Mouse (Mus musculus) midbrain, embryonic 14.5 days (tissue): ENCODE data around the gene Etfa. TPM values are rescaled to one million over a fixed set of nuclear protein-coding genes. Genes with fewer than 3 reads are reported as not detected.

Source experiments
- ATAC-seq: fragments of 200-750 bp; cut with Nextera tagmentation; 2 replicates; pipeline ENCODE4 v1.8.0; 2017; ENCODE audit warnings: moderate number of reproducible peaks, moderate library complexity; ENCODE audit not compliant: low FRiP score, low TSS enrichment
- DNase-seq: peaks from one replicate; pipeline ENCODE4 v3.0.0-alpha.2; 2015
- H3K27ac ChIP-seq: fragments of 300-500 bp; sonication (generic); replicated peaks from 2 replicates; pipeline ENCODE4 v1.5.1; 2014; ENCODE audit warnings: mild to moderate bottlenecking, low read depth, low read length, moderate library complexity
- H3K27me3 ChIP-seq: fragments of 300-500 bp; sonication (generic); 2 replicates; pipeline ENCODE4 v1.6.1; 2014; ENCODE audit warnings: low read length, control low read depth, mixed read lengths; ENCODE audit not compliant: control insufficient read depth, insufficient read depth
- H3K36me3 ChIP-seq: fragments of 300-500 bp; sonication (generic); 2 replicates; pipeline ENCODE4 v1.6.1; 2014; ENCODE audit warnings: low read length, control low read depth; ENCODE audit not compliant: control insufficient read depth, insufficient read depth
- H3K4me1 ChIP-seq: fragments of 300-500 bp; sonication (generic); 2 replicates; pipeline ENCODE4 v1.6.1; 2014; ENCODE audit warnings: mild to moderate bottlenecking, antibody characterized with exemption, low read length, control low read depth; ENCODE audit not compliant: control insufficient read depth, insufficient read depth
- H3K4me2 ChIP-seq: fragments of 300-500 bp; sonication (generic); 2 replicates; pipeline ENCODE4 v1.6.1; 2014; ENCODE audit warnings: mild to moderate bottlenecking, low read length, moderate library complexity
- H3K4me3 ChIP-seq: fragments of 300-500 bp; sonication (generic); replicated peaks from 2 replicates; pipeline ENCODE4 v1.5.1; 2014; ENCODE audit warnings: low read depth, low read length
- H3K9ac ChIP-seq: fragments of 300-500 bp; sonication (generic); replicated peaks from 2 replicates; pipeline ENCODE4 v1.6.1; 2014; ENCODE audit warnings: mild to moderate bottlenecking, low read length, moderate library complexity
- H3K9me3 ChIP-seq: fragments of 300-500 bp; sonication (generic); 2 replicates; pipeline ENCODE4 v1.6.1; 2016; ENCODE audit warnings: low read length, control low read depth, mixed read lengths; ENCODE audit not compliant: control insufficient read depth
- WGBS: fragments of 180-500 bp; shearing (Covaris S2); extraction: QIAGEN DNeasy Blood & Tissue Kit; methylation state at CpG from one replicate; pipeline ENCODE4 v1.1.7; 2014; 5-methylcytosine and 5-hydroxymethylcytosine counted together
- polyA plus RNA-seq: library from polyadenylated mRNA; unstranded; fragments of >200 nt; fragmentation: Nextera tagmentation; extraction: Ambion mirVana; gene quantifications from 2 replicates; pipeline ENCODE4 v1.2.1, GENCODE M21; 2014

Etfa gene
- polyA plus RNA-seq, 1 experiment from 2014 or later = 94.1 TPM

GRCm38 (mm10) chr9:55439206-55439780 is 72.8 kb downstream of the Etfa start:
- Histone ChIP-seq H3K4me3 (no peak overlapping the region), H3K9me3 (no peaks in the 10 kb centered on the region), H3K9ac (no peak overlapping the region), H3K4me1 (no peaks in the 10 kb centered on the region), H3K36me3 (no peaks in the 10 kb centered on the region), H3K27ac (no peak overlapping the region), H3K27me3 (no peaks in the 10 kb centered on the region), H3K4me2 (no peak overlapping the region)
- WGBS = 88% methylated on average over 5 of the region's 5 CpGs
- no peak for DNase-seq
- ATAC-seq = no peak

GRCm38 (mm10) chr9:55438433-55438832 is 73.6 kb downstream of the Etfa start:
- ATAC-seq = no peak

GRCm38 (mm10) chr9:55433875-55434274 is 78.2 kb downstream of the Etfa start:
- Histone ChIP-seq H3K36me3 (no peaks in the 10 kb centered on the region), H3K4me2 (no peak overlapping the region), H3K9me3 (no peaks in the 10 kb centered on the region), H3K27me3 (no peaks in the 10 kb centered on the region), H3K27ac (no peak overlapping the region), H3K4me1 (0 out of 2 replicates have a peak, but pooled peaks cover 3% of the 10 kb centered on the region), H3K9ac (no peak overlapping the region), H3K4me3 (no peak overlapping the region)
- DNase-seq (no peak), ATAC-seq (no peak)
- WGBS = 73% methylated on average over 5 of the region's 5 CpGs

More at GRCm38 (mm10) chr9:55438433-55438832, 73.6 kb downstream of the Etfa start:
- H3K4me1 ChIP-seq = no peaks in the 10 kb centered on the region
- H3K36me3 ChIP-seq = no peaks in the 10 kb centered on the region
- no peak overlapping the region for H3K4me2 ChIP-seq
- H3K27me3 ChIP-seq = no peaks in the 10 kb centered on the region
- no peak overlapping the region for H3K9ac ChIP-seq
- 57% methylated on average over 3 of the region's 3 CpGs for WGBS
- H3K9me3 ChIP-seq = no peaks in the 10 kb centered on the region
- no peak overlapping the region for H3K27ac ChIP-seq
- no peak for DNase-seq
- no peak overlapping the region for H3K4me3 ChIP-seq

GRCm38 (mm10) chr9:55432306-55433289 is 79.4 kb downstream of the Etfa start:
- ATAC-seq = no peak
- Histone ChIP-seq H3K36me3 (no peaks in the 10 kb centered on the region), H3K4me2 (no peak overlapping the region), H3K27ac (no peak overlapping the region), H3K4me3 (no peak overlapping the region), H3K9ac (no peak overlapping the region), H3K4me1 (0 out of 2 replicates have a peak, but pooled peaks cover 3% of the 10 kb centered on the region), H3K9me3 (no peaks in the 10 kb centered on the region), H3K27me3 (no peaks in the 10 kb centered on the region)
- WGBS = 78% methylated on average over 14 of the region's 14 CpGs
- no peak for DNase-seq

- DNase-seq = peak; percentile 53
- 30% methylated on average over 20 of the region's 20 CpGs for WGBS
Observed at GRCm38 (mm10) chr9:55430133-55430532, 81.9 kb downstream of the Etfa start.

GRCm38 (mm10) chr9:55429242-55429975 is 82.6 kb downstream of the Etfa start:
- Histone ChIP-seq H3K9ac (no peak overlapping the region), H3K27ac (no peak overlapping the region), H3K4me1 (0 out of 2 replicates have a peak, but pooled peaks cover 3% of the 10 kb centered on the region), H3K27me3 (no peaks in the 10 kb centered on the region), H3K4me3 (no peak overlapping the region), H3K36me3 (no peaks in the 10 kb centered on the region), H3K4me2 (peak overlapping the region; percentile 30; the same call in 1 of the 2 replicates), H3K9me3 (no peaks in the 10 kb centered on the region)
- 37% methylated on average over 12 of the region's 12 CpGs for WGBS
- peak; percentile 89 for DNase-seq
- ATAC-seq = peak; percentile 60; the same call in 1 of the 2 replicates

More at GRCm38 (mm10) chr9:55430133-55430532, 81.9 kb downstream of the Etfa start:
- Histone ChIP-seq H3K9ac (no peak overlapping the region), H3K36me3 (no peaks in the 10 kb centered on the region), H3K4me2 (peak overlapping the region; percentile 30), H3K9me3 (no peaks in the 10 kb centered on the region), H3K27ac (no peak overlapping the region), H3K27me3 (no peaks in the 10 kb centered on the region), H3K4me1 (0 out of 2 replicates have a peak, but pooled peaks cover 3% of the 10 kb centered on the region), H3K4me3 (no peak overlapping the region)
- no peak for ATAC-seq

GRCm38 (mm10) chr9:55425271-55425810 is 86.7 kb downstream of the Etfa start:
- WGBS = 73% methylated on average over 7 of the region's 7 CpGs
- DNase-seq (no peak), ATAC-seq (no peak)
- no peak overlapping the region for H3K27ac ChIP-seq
- no peaks in the 10 kb centered on the region for H3K27me3 ChIP-seq
- H3K4me1 ChIP-seq = 0 out of 2 replicates have a peak, but pooled peaks cover 3% of the 10 kb centered on the region
- no peaks in the 10 kb centered on the region for H3K9me3 ChIP-seq
- no peaks in the 10 kb centered on the region for H3K36me3 ChIP-seq
- H3K4me3 ChIP-seq = no peak overlapping the region
- no peak overlapping the region for H3K9ac ChIP-seq
- H3K4me2 ChIP-seq = no peak overlapping the region
